In genomic region chr1:185431245-185431997, GRCm38 (mm10) we compare ENCODE assay signal across 18 mouse cellular contexts. TPM values are rescaled to one million over a fixed set of nuclear protein-coding genes. Genes with fewer than 3 reads are reported as not detected.
"Had no signal": no experiment of that assay in that cellular context is flagged by ENCODE, and none has a peak within 500 bp of the region (broad histone marks: within the 10 kb centered on the region; RNA-seq: fewer than 3 reads in every experiment).

No protein-coding gene starts in this region.

- H3K9ac ChIP-seq: limb, embryonic 12.5 days; limb, embryonic 15.5 days; liver, embryonic 15.5 days; midbrain, embryonic 13.5 days; neural tube, embryonic 12.5 days; neural tube, embryonic 15.5 days had no signal

- H3K4me1 ChIP-seq: limb, embryonic 15.5 days; midbrain, embryonic 13.5 days; neural tube, embryonic 12.5 days; neural tube, embryonic 15.5 days had no signal

- H3K4me2 ChIP-seq: limb, embryonic 12.5 days; limb, embryonic 15.5 days; liver, embryonic 11.5 days; liver, embryonic 15.5 days; midbrain, embryonic 13.5 days; neural tube, embryonic 12.5 days; neural tube, embryonic 15.5 days had no signal

- H3K4me3 ChIP-seq: limb, embryonic 12.5 days; limb, embryonic 15.5 days; liver, embryonic 15.5 days; midbrain, embryonic 13.5 days; neural tube, embryonic 12.5 days; neural tube, embryonic 15.5 days had no signal

- H3K27ac ChIP-seq: kidney, postnatal 0 days; limb, embryonic 12.5 days; limb, embryonic 15.5 days; liver, embryonic 15.5 days; macrophage; midbrain, embryonic 13.5 days; neural tube, embryonic 12.5 days; neural tube, embryonic 15.5 days; stomach, postnatal 0 days had no signal

- DNase-seq: kidney, adult 2 months; kidney, postnatal 25 days; left cerebral cortex, postnatal 4 days; lung, adult 2 months; right cerebral cortex, adult 18-20 months; thymus, postnatal 25 days had no signal

- ATAC-seq: inflammation-experienced regulatory T-cells, adult 6 months; midbrain, embryonic 13.5 days had no signal

- H3K27me3 ChIP-seq: limb, embryonic 12.5 days; limb, embryonic 15.5 days; midbrain, embryonic 13.5 days; neural tube, embryonic 12.5 days; neural tube, embryonic 15.5 days had no signal

- H3K9me3 ChIP-seq: limb, embryonic 12.5 days; limb, embryonic 15.5 days; liver, embryonic 15.5 days; midbrain, embryonic 13.5 days; neural tube, embryonic 12.5 days; neural tube, embryonic 15.5 days had no signal

RNA-seq across cellular contexts. Expression of gene Slc30a10, which starts 23.2 kb away (rescaled TPM):
- polyA plus RNA-seq: inflammation-experienced regulatory T-cells, adult 6 months; kidney, adult 2 months; lung, adult 2 months; lung, embryonic 16.5 days; macrophage had no signal
